Mouse (Mus musculus) midbrain, embryonic 14.5 days (tissue): ENCODE measurements around the gene Fgf11. TPM values are rescaled to one million over a fixed set of nuclear protein-coding genes. Genes with fewer than 3 reads are reported as not detected.
A peak's percentile ranks its signal among the peaks of the same experiment; 100 is the strongest.

Experiments used
- ATAC-seq: fragments of 200-750 bp; cut with Nextera tagmentation; 2 replicates; pipeline ENCODE4 v1.8.0; 2017; ENCODE audit warnings: moderate number of reproducible peaks, moderate library complexity; ENCODE audit not compliant: low FRiP score, low TSS enrichment
- DNase-seq: peaks from one replicate; pipeline ENCODE4 v3.0.0-alpha.2; 2015
- H3K27ac ChIP-seq: fragments of 300-500 bp; sonication (generic); replicated peaks from 2 replicates; pipeline ENCODE4 v1.5.1; 2014; ENCODE audit warnings: mild to moderate bottlenecking, low read depth, low read length, moderate library complexity
- H3K27me3 ChIP-seq: fragments of 300-500 bp; sonication (generic); 2 replicates; pipeline ENCODE4 v1.6.1; 2014; ENCODE audit warnings: low read length, control low read depth, mixed read lengths; ENCODE audit not compliant: control insufficient read depth, insufficient read depth
- H3K36me3 ChIP-seq: fragments of 300-500 bp; sonication (generic); 2 replicates; pipeline ENCODE4 v1.6.1; 2014; ENCODE audit warnings: low read length, control low read depth; ENCODE audit not compliant: control insufficient read depth, insufficient read depth
- H3K4me1 ChIP-seq: fragments of 300-500 bp; sonication (generic); 2 replicates; pipeline ENCODE4 v1.6.1; 2014; ENCODE audit warnings: mild to moderate bottlenecking, antibody characterized with exemption, low read length, control low read depth; ENCODE audit not compliant: control insufficient read depth, insufficient read depth
- H3K4me2 ChIP-seq: fragments of 300-500 bp; sonication (generic); 2 replicates; pipeline ENCODE4 v1.6.1; 2014; ENCODE audit warnings: mild to moderate bottlenecking, low read length, moderate library complexity
- H3K4me3 ChIP-seq: fragments of 300-500 bp; sonication (generic); replicated peaks from 2 replicates; pipeline ENCODE4 v1.5.1; 2014; ENCODE audit warnings: low read depth, low read length
- H3K9ac ChIP-seq: fragments of 300-500 bp; sonication (generic); replicated peaks from 2 replicates; pipeline ENCODE4 v1.6.1; 2014; ENCODE audit warnings: mild to moderate bottlenecking, low read length, moderate library complexity
- H3K9me3 ChIP-seq: fragments of 300-500 bp; sonication (generic); 2 replicates; pipeline ENCODE4 v1.6.1; 2016; ENCODE audit warnings: low read length, control low read depth, mixed read lengths; ENCODE audit not compliant: control insufficient read depth
- WGBS: fragments of 180-500 bp; shearing (Covaris S2); extraction: QIAGEN DNeasy Blood & Tissue Kit; methylation state at CpG from one replicate; pipeline ENCODE4 v1.1.7; 2014; 5-methylcytosine and 5-hydroxymethylcytosine counted together
- polyA plus RNA-seq: library from polyadenylated mRNA; unstranded; fragments of >200 nt; fragmentation: Nextera tagmentation; extraction: Ambion mirVana; gene quantifications from 2 replicates; pipeline ENCODE4 v1.2.1, GENCODE M21; 2014

Fgf11 gene
- polyA plus RNA-seq, 1 experiment from 2014 or later, result 3.2 TPM

- H3K9ac ChIP-seq, result peak overlapping the region; percentile 62
- peak overlapping the region; percentile 59 for H3K4me3 ChIP-seq
- peak overlapping the region; percentile 95 for H3K27ac ChIP-seq
- H3K4me2 ChIP-seq, result peak overlapping the region; percentile 97
- no peaks in the 10 kb centered on the region for H3K9me3 ChIP-seq
- peaks cover 22% of the 10 kb centered on the region; the same call in 1 of the 2 replicates for H3K27me3 ChIP-seq
- ATAC-seq (no peak), DNase-seq (peak; percentile 69)
- WGBS, result 9% methylated on average over 12 of the region's 12 CpGs
- peaks cover 55% of the 10 kb centered on the region for H3K4me1 ChIP-seq
- H3K36me3 ChIP-seq, result no peaks in the 10 kb centered on the region
Measured at GRCm38 (mm10) chr11:69799394-69800137, 2.1 kb downstream of the Fgf11 start.

- Histone ChIP-seq H3K4me3 (no peak overlapping the region), H3K9me3 (no peaks in the 10 kb centered on the region), H3K27ac (no peak overlapping the region), H3K4me1 (peaks cover 39% of the 10 kb centered on the region), H3K4me2 (no peak overlapping the region), H3K36me3 (no peaks in the 10 kb centered on the region), H3K9ac (no peak overlapping the region), H3K27me3 (peaks cover 16% of the 10 kb centered on the region; the same call in 1 of the 2 replicates)
- DNase-seq (no peak), ATAC-seq (no peak)
- 76% methylated on average over 7 of the region's 7 CpGs for WGBS
Measured at GRCm38 (mm10) chr11:69797924-69798323, 3.7 kb downstream of the Fgf11 start.

GRCm38 (mm10) chr11:69795983-69796435 is 5.6 kb downstream of the Fgf11 start:
- peaks cover 20% of the 10 kb centered on the region for H3K4me1 ChIP-seq
- 5% methylated on average over 13 of the region's 13 CpGs for WGBS
- H3K27ac ChIP-seq, result no peak overlapping the region
- H3K4me3 ChIP-seq, result peak overlapping the region; percentile 32
- no peak overlapping the region for H3K9ac ChIP-seq
- no peaks in the 10 kb centered on the region for H3K36me3 ChIP-seq
- H3K9me3 ChIP-seq, result no peaks in the 10 kb centered on the region
- ATAC-seq (no peak), DNase-seq (no peak)
- peaks cover 16% of the 10 kb centered on the region; the same call in 1 of the 2 replicates for H3K27me3 ChIP-seq
- H3K4me2 ChIP-seq, result peak overlapping the region; percentile 68

- no peaks in the 10 kb centered on the region for H3K36me3 ChIP-seq
- WGBS, result 2% methylated on average over 52 of the region's 52 CpGs
- no peak within 1 kb of the TSS for H3K27ac ChIP-seq
- H3K9me3 ChIP-seq, result no peaks in the 10 kb centered on the region
- H3K27me3 ChIP-seq, result peaks cover 16% of the 10 kb centered on the region; the same call in 1 of the 2 replicates
- peak within 1 kb of the TSS; percentile 32 for H3K4me3 ChIP-seq
- peak within 1 kb of the TSS; percentile 23; the same call in 1 of the 2 replicates for H3K9ac ChIP-seq
- peaks cover 19% of the 10 kb centered on the region for H3K4me1 ChIP-seq
- peak within 1 kb of the TSS; percentile 68 for H3K4me2 ChIP-seq
- DNase-seq, result peak; percentile 90
- peak; percentile 90 for ATAC-seq
Measured at GRCm38 (mm10) chr11:69795168-69795982, 6.3 kb downstream of the Fgf11 start, which contains the start of gene Chrnb1. Gene Chrnb1 (minus strand): TSS chr11:69795943.

GRCm38 (mm10) chr11:69793429-69793828 is 8.2 kb downstream of the Fgf11 start:
- Histone ChIP-seq H3K27ac (no peak overlapping the region), H3K9me3 (no peaks in the 10 kb centered on the region), H3K27me3 (peaks cover 16% of the 10 kb centered on the region; the same call in 1 of the 2 replicates), H3K4me2 (no peak overlapping the region), H3K4me1 (peaks cover 9% of the 10 kb centered on the region; the same call in 1 of the 2 replicates), H3K9ac (no peak overlapping the region), H3K4me3 (no peak overlapping the region), H3K36me3 (no peaks in the 10 kb centered on the region)
- 65% methylated on average over 5 of the region's 5 CpGs for WGBS
- DNase-seq, result no peak
- ATAC-seq, result no peak

- Histone ChIP-seq H3K27ac (no peak overlapping the region), H3K4me3 (no peak overlapping the region), H3K9ac (no peak overlapping the region), H3K36me3 (no peaks in the 10 kb centered on the region), H3K9me3 (no peaks in the 10 kb centered on the region), H3K27me3 (peaks cover 10% of the 10 kb centered on the region; the same call in 1 of the 2 replicates), H3K4me1 (peaks cover 9% of the 10 kb centered on the region; the same call in 1 of the 2 replicates), H3K4me2 (no peak overlapping the region)
- ATAC-seq, result no peak
- no peak for DNase-seq
- 72% methylated on average over 5 of the region's 5 CpGs for WGBS
Measured at GRCm38 (mm10) chr11:69791420-69791819, 10.2 kb downstream of the Fgf11 start.

- Histone ChIP-seq H3K36me3 (no peaks in the 10 kb centered on the region), H3K4me1 (no peaks in the 10 kb centered on the region), H3K27ac (no peak overlapping the region), H3K9me3 (no peaks in the 10 kb centered on the region), H3K9ac (no peak overlapping the region), H3K27me3 (no peaks in the 10 kb centered on the region; the same call in 1 of the 2 replicates), H3K4me3 (no peak overlapping the region), H3K4me2 (no peak overlapping the region)
- WGBS, result 76% methylated on average over 5 of the region's 5 CpGs
- DNase-seq (no peak), ATAC-seq (no peak)
Measured at GRCm38 (mm10) chr11:69789431-69789830, 12.2 kb downstream of the Fgf11 start.

- Histone ChIP-seq H3K9me3 (no peaks in the 10 kb centered on the region), H3K27me3 (no peaks in the 10 kb centered on the region), H3K9ac (no peak overlapping the region), H3K27ac (no peak overlapping the region), H3K4me3 (no peak overlapping the region), H3K4me2 (no peak overlapping the region), H3K36me3 (no peaks in the 10 kb centered on the region), H3K4me1 (no peaks in the 10 kb centered on the region)
- DNase-seq, result no peak
- no peak for ATAC-seq
- 64% methylated on average over 5 of the region's 5 CpGs for WGBS
Measured at GRCm38 (mm10) chr11:69787306-69787705, 14.4 kb downstream of the Fgf11 start.
